Mouse (Mus musculus) neural tube, embryonic 15.5 days (tissue): ENCODE data around the gene Nr1h2. TPM values are rescaled to one million over a fixed set of nuclear protein-coding genes. Genes with fewer than 3 reads are reported as not detected.

Source experiments
- ATAC-seq: fragments of 200-750 bp; cut with Nextera tagmentation; 2 replicates; pipeline ENCODE4 v1.8.0; 2017; ENCODE audit warnings: mild to moderate bottlenecking, moderate TSS enrichment, moderate library complexity; ENCODE audit not compliant: low FRiP score
- H3K27ac ChIP-seq: fragments of 300-500 bp; sonication (generic); replicated peaks from 2 replicates; pipeline ENCODE4 v1.5.1; 2015; ENCODE audit warnings: mild to moderate bottlenecking, inconsistent platforms
- H3K27me3 ChIP-seq: fragments of 300-500 bp; sonication (generic); replicated peaks from 2 replicates; pipeline ENCODE4 v1.6.1; 2015; ENCODE audit warnings: inconsistent platforms
- H3K36me3 ChIP-seq: fragments of 300-500 bp; sonication (generic); 2 replicates; pipeline ENCODE4 v1.6.1; 2015; ENCODE audit warnings: inconsistent platforms
- H3K4me1 ChIP-seq: fragments of 300-500 bp; sonication (generic); 2 replicates; pipeline ENCODE4 v1.6.1; 2015; ENCODE audit warnings: inconsistent platforms
- H3K4me2 ChIP-seq: fragments of 300-500 bp; sonication (generic); 2 replicates; pipeline ENCODE4 v1.6.1; 2015; ENCODE audit warnings: inconsistent platforms, mild to moderate bottlenecking, moderate library complexity
- H3K4me3 ChIP-seq: fragments of 300-500 bp; sonication (generic); replicated peaks from 2 replicates; pipeline ENCODE4 v1.5.1; 2015; ENCODE audit warnings: mild to moderate bottlenecking, inconsistent platforms
- H3K9ac ChIP-seq: fragments of 300-500 bp; sonication (generic); replicated peaks from 2 replicates; pipeline ENCODE4 v1.6.1; 2015; ENCODE audit warnings: mild to moderate bottlenecking, inconsistent platforms
- H3K9me3 ChIP-seq: fragments of 300-500 bp; sonication (generic); replicated peaks from 2 replicates; pipeline ENCODE4 v1.6.1; 2016; ENCODE audit warnings: inconsistent platforms
- WGBS: fragments of 180-500 bp; shearing (Covaris S2); methylation state at CpG from one replicate; pipeline ENCODE4 v1.1.7; 2015; ENCODE audit warnings: mixed read lengths; 5-methylcytosine and 5-hydroxymethylcytosine counted together
- polyA plus RNA-seq: library from polyadenylated mRNA; unstranded; fragments of >200 nt; fragmentation: Nextera tagmentation; extraction: Ambion mirVana; gene quantifications from 2 replicates; pipeline ENCODE4 v1.2.1, GENCODE M21; 2015

Gene Nr1h2
- polyA plus RNA-seq, 1 experiment from 2014 or later: 54.0 TPM

- peak; percentile 57 for ATAC-seq
- H3K27me3 ChIP-seq: peaks cover 14% of the 10 kb centered on the region
- H3K4me3 ChIP-seq: peak overlapping the region; percentile 73
- H3K9me3 ChIP-seq: no peaks in the 10 kb centered on the region
- peak overlapping the region; percentile 73 for H3K27ac ChIP-seq
- H3K9ac ChIP-seq: peak overlapping the region; percentile 56
- peak overlapping the region; percentile 90 for H3K4me2 ChIP-seq
- H3K4me1 ChIP-seq: peaks cover 53% of the 10 kb centered on the region
- under 1% methylated on average over 22 of the region's 22 CpGs for WGBS
- H3K36me3 ChIP-seq: peaks cover 7% of the 10 kb centered on the region; the same call in 1 of the 2 replicates
These were observed 40.0 kb upstream of the Nr1h2 start for GRCm38 (mm10) chr7:44593775-44594174.

GRCm38 (mm10) chr7:44593051-44593450 lies 39.3 kb upstream of the Nr1h2 start:
- H3K9ac ChIP-seq: peak overlapping the region; percentile 56
- no peak for ATAC-seq
- H3K4me2 ChIP-seq: peak overlapping the region; percentile 90
- H3K36me3 ChIP-seq: peaks cover 7% of the 10 kb centered on the region; the same call in 1 of the 2 replicates
- peaks cover 58% of the 10 kb centered on the region for H3K4me1 ChIP-seq
- H3K27me3 ChIP-seq: peaks cover 14% of the 10 kb centered on the region
- under 1% methylated on average over 14 of the region's 15 CpGs for WGBS
- no peak overlapping the region for H3K27ac ChIP-seq
- no peaks in the 10 kb centered on the region for H3K9me3 ChIP-seq
- peak overlapping the region; percentile 73 for H3K4me3 ChIP-seq

- H3K27me3 ChIP-seq: peaks cover 14% of the 10 kb centered on the region
- peak overlapping the region; percentile 81 for H3K27ac ChIP-seq
- peak overlapping the region; percentile 73 for H3K4me3 ChIP-seq
- peaks cover 4% of the 10 kb centered on the region; the same call in 1 of the 2 replicates for H3K36me3 ChIP-seq
- peaks cover 71% of the 10 kb centered on the region for H3K4me1 ChIP-seq
- WGBS: under 1% methylated on average over 59 of the region's 60 CpGs
- peak overlapping the region; percentile 90 for H3K4me2 ChIP-seq
- H3K9ac ChIP-seq: peak overlapping the region; percentile 50
- no peaks in the 10 kb centered on the region for H3K9me3 ChIP-seq
- ATAC-seq: no peak
These were observed 37.8 kb upstream of the Nr1h2 start for GRCm38 (mm10) chr7:44591348-44592116.

GRCm38 (mm10) chr7:44590402-44591347 lies 36.9 kb upstream of the Nr1h2 start, which contains the start of gene Kcnc3:
Gene Kcnc3, plus strand, starts transcription at chr7:44590664.
- H3K9ac ChIP-seq: peak within 1 kb of the TSS; percentile 55
- H3K4me1 ChIP-seq: peaks cover 76% of the 10 kb centered on the region
- no peaks in the 10 kb centered on the region for H3K9me3 ChIP-seq
- H3K27ac ChIP-seq: peak within 1 kb of the TSS; percentile 82
- peak within 1 kb of the TSS; percentile 90 for H3K4me2 ChIP-seq
- H3K36me3 ChIP-seq: peaks cover 4% of the 10 kb centered on the region; the same call in 1 of the 2 replicates
- ATAC-seq: peak; percentile 91
- peaks cover 14% of the 10 kb centered on the region for H3K27me3 ChIP-seq
- peak within 1 kb of the TSS; percentile 73 for H3K4me3 ChIP-seq
- under 1% methylated on average over 79 of the region's 80 CpGs for WGBS

- H3K27me3 ChIP-seq: peaks cover 17% of the 10 kb centered on the region
- H3K4me1 ChIP-seq: peaks cover 79% of the 10 kb centered on the region
- H3K9ac ChIP-seq: peak overlapping the region; percentile 55; the same call in 1 of the 2 replicates
- H3K4me2 ChIP-seq: peak overlapping the region; percentile 90
- WGBS: 1% methylated on average over 13 of the region's 13 CpGs
- H3K4me3 ChIP-seq: peak overlapping the region; percentile 73
- peak overlapping the region; percentile 82 for H3K27ac ChIP-seq
- ATAC-seq: peak; percentile 4; the same call in 1 of the 2 replicates
- no peaks in the 10 kb centered on the region for H3K36me3 ChIP-seq
- no peaks in the 10 kb centered on the region for H3K9me3 ChIP-seq
These were observed 36.2 kb upstream of the Nr1h2 start for GRCm38 (mm10) chr7:44589946-44590345.

GRCm38 (mm10) chr7:44589149-44589548 lies 35.4 kb upstream of the Nr1h2 start:
- H3K27me3 ChIP-seq: peaks cover 17% of the 10 kb centered on the region
- H3K9me3 ChIP-seq: no peaks in the 10 kb centered on the region
- peak; percentile 15 for ATAC-seq
- no peaks in the 10 kb centered on the region for H3K36me3 ChIP-seq
- peak overlapping the region; percentile 73 for H3K4me3 ChIP-seq
- peak overlapping the region; percentile 82 for H3K27ac ChIP-seq
- under 1% methylated on average over 32 of the region's 33 CpGs for WGBS
- peak overlapping the region; percentile 55 for H3K9ac ChIP-seq
- peaks cover 72% of the 10 kb centered on the region for H3K4me1 ChIP-seq
- H3K4me2 ChIP-seq: peak overlapping the region; percentile 90

GRCm38 (mm10) chr7:44588338-44588737 lies 34.6 kb upstream of the Nr1h2 start:
- H3K4me3 ChIP-seq: peak overlapping the region; percentile 73
- 9% methylated on average over 12 of the region's 12 CpGs for WGBS

GRCm38 (mm10) chr7:44587676-44588075 lies 33.9 kb upstream of the Nr1h2 start:
- H3K9me3 ChIP-seq: no peaks in the 10 kb centered on the region
- 48% methylated on average over 6 of the region's 6 CpGs for WGBS
- peak overlapping the region; percentile 90 for H3K4me2 ChIP-seq
- H3K27me3 ChIP-seq: peaks cover 10% of the 10 kb centered on the region
- peak overlapping the region; percentile 73 for H3K4me3 ChIP-seq
- no peaks in the 10 kb centered on the region for H3K36me3 ChIP-seq
- peaks cover 57% of the 10 kb centered on the region for H3K4me1 ChIP-seq
- peak overlapping the region; percentile 53 for H3K9ac ChIP-seq
- no peak overlapping the region for H3K27ac ChIP-seq
- ATAC-seq: no peak

More at GRCm38 (mm10) chr7:44588338-44588737, 34.6 kb upstream of the Nr1h2 start:
- H3K4me1 ChIP-seq: peaks cover 64% of the 10 kb centered on the region
- peak overlapping the region; percentile 82; the same call in 1 of the 2 replicates for H3K27ac ChIP-seq
- peaks cover 17% of the 10 kb centered on the region for H3K27me3 ChIP-seq
- H3K9me3 ChIP-seq: no peaks in the 10 kb centered on the region
- H3K4me2 ChIP-seq: peak overlapping the region; percentile 90
- peak overlapping the region; percentile 55 for H3K9ac ChIP-seq
- no peaks in the 10 kb centered on the region for H3K36me3 ChIP-seq
- no peak for ATAC-seq

GRCm38 (mm10) chr7:44586930-44587329 lies 33.2 kb upstream of the Nr1h2 start:
- H3K27me3 ChIP-seq: 0 out of 2 replicates have a peak, but pooled peaks cover 3% of the 10 kb centered on the region
- peak overlapping the region; percentile 53 for H3K9ac ChIP-seq
- H3K4me1 ChIP-seq: peaks cover 50% of the 10 kb centered on the region
- H3K36me3 ChIP-seq: no peaks in the 10 kb centered on the region
- H3K4me2 ChIP-seq: peak overlapping the region; percentile 90
- 2% methylated on average over 18 of the region's 18 CpGs for WGBS
- no peaks in the 10 kb centered on the region for H3K9me3 ChIP-seq
- peak; percentile 35; the same call in 1 of the 2 replicates for ATAC-seq
- H3K27ac ChIP-seq: peak overlapping the region; percentile 78
- peak overlapping the region; percentile 73 for H3K4me3 ChIP-seq

GRCm38 (mm10) chr7:44586518-44586917 lies 32.8 kb upstream of the Nr1h2 start:
- Histone ChIP-seq H3K36me3 (no peaks in the 10 kb centered on the region), H3K4me3 (peak overlapping the region; percentile 73), H3K9ac (peak overlapping the region; percentile 53), H3K9me3 (no peaks in the 10 kb centered on the region), H3K4me1 (peaks cover 45% of the 10 kb centered on the region), H3K4me2 (peak overlapping the region; percentile 90), H3K27ac (peak overlapping the region; percentile 78), H3K27me3 (0 out of 2 replicates have a peak, but pooled peaks cover 3% of the 10 kb centered on the region)
- ATAC-seq: no peak
- WGBS: 13% methylated on average over 19 of the region's 19 CpGs

GRCm38 (mm10) chr7:44585606-44586005 lies 31.9 kb upstream of the Nr1h2 start:
- 0 out of 2 replicates have a peak, but pooled peaks cover 3% of the 10 kb centered on the region for H3K27me3 ChIP-seq
- no peak for ATAC-seq
- peaks cover 39% of the 10 kb centered on the region for H3K4me1 ChIP-seq
- H3K27ac ChIP-seq: no peak overlapping the region
- 96% methylated on average over 6 of the region's 6 CpGs for WGBS
- no peak overlapping the region for H3K4me2 ChIP-seq
- no peaks in the 10 kb centered on the region for H3K36me3 ChIP-seq
- no peaks in the 10 kb centered on the region for H3K9me3 ChIP-seq
- no peak overlapping the region for H3K4me3 ChIP-seq
- no peak overlapping the region for H3K9ac ChIP-seq
